Mouse (Mus musculus) CH12F3 (cell line): ENCODE measurements around the gene Adamtsl2.

Experiments
- in situ Hi-C: fragments of 300-500 bp; cut with MboI; formaldehyde crosslinking; loops from 2 replicates; pipeline ENCODE4 v1.14.3; 2020; ENCODE audit warnings: low sequenced_read_pairs

Adamtsl2 gene

DNA sequence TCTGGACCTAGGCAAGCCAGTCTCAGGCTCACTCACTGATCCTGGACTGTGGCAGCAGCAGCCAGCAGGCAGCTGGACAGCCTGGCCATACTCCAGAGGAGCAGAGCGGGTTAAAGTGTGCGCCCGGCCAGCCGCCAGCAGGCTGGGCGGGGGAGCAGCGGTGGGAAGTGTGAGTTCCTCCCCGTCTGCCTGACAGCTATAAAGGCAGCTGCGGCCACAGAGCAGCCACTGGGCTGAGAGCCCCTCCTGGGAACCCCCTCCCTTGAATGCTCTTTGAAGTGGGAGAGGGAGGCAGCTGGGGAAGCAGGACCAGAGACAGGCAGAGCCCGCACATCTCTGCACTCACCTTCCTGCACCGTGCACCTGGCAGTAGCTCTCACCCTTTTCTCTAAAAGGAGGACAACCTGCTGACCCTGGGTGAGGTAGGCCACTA lies at the start of gene Adamtsl2:
Gene Adamtsl2, plus strand, starts transcription at position 228 of the 433 bp plus-strand sequence.
- in situ Hi-C loops = loop anchor here (5.0 kb wide), 1 partner anchor 153 kb away; no protein-coding TSS in a partner anchor

DNA sequence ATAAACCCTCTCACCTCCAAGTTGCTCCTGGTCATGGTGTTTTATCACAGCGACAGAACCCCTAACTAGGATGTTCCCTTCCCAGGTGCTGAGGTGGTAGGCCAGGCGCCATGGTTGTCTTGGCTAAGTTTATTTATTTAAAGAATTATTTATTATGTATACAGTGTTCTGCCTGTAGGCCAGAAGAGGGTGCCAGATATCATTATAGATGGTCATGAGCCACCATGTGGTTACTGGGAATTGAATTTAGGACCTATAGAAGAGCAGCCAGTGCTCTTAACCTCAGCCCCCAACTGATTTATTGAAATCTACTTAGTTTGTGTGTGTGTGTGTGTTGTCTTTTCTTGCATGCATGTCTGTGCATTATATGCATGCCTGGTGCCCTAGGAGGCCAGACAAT lies 46.8 kb upstream of the Adamtsl2 start:
- in situ Hi-C loops = loop anchor here (10.0 kb wide), 1 partner anchor 388 kb away; no protein-coding TSS in a partner anchor

DNA sequence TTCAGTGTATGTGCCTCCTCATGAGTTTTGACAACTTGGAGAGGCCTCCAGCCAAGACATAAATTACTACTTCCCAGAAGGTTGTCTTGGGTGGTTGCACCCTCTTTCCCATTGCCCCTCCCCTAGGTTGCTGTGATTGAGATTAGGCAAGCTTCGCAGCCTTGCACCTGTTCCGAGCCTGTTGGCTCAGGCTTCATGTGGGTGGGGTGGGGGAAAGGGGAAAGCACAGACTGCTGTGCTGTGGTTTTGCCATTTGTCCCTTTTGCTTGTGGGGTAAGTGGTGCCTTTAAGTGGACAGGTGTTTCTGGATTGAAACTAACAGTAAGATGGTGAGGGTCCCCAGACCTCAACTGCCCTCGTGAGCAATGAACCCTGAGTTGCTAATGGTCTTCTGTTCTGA lies 43.2 kb upstream of the Adamtsl2 start:
- in situ Hi-C loops = loop anchor here (10.0 kb wide), 1 partner anchor 391 kb away; no protein-coding TSS in a partner anchor

DNA sequence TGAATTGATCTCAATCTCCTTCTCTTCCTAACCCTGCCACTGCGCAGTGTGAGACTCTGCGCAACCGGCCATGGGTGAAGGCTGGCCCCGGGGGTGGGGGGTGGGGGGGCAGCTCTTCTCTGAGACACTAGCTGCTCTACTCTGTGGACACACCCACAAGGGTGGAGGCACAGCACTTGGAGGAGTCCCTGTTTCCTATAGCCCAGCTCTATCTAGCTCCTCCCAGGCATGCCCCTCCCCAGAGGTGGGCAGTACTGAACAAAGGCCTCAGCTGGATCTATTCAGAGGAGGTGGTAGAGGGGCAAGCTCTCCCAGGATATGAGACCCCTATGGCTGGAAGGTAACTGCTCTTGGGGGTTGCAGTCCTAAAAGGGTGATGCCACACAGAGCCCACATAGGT lies 42.2 kb upstream of the Adamtsl2 start:
- in situ Hi-C loops = loop anchor here (10.0 kb wide), 1 partner anchor 392 kb away; no protein-coding TSS in a partner anchor

DNA sequence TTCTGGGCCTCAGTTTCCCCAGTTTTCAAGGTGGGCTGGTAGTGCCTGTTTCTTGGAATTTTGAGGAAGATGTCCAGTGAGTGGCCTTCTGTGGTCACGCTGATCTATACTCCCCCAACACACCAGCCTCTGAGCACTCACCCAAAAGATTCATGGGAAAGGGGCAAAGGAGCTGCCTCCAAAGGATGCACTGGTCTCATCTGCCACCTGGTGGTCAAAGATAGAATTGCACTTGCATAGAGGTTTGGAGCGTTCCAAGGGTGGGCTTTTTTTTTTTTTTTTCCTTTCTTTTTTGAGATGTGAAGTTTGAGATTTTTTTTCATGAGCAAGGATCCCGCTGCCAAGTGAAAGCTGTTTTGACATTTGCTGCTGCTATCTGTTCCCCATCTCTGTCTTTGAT lies 40.6 kb upstream of the Adamtsl2 start:
- in situ Hi-C loops = loop anchor here (10.0 kb wide), 1 partner anchor 394 kb away; no protein-coding TSS in a partner anchor

DNA sequence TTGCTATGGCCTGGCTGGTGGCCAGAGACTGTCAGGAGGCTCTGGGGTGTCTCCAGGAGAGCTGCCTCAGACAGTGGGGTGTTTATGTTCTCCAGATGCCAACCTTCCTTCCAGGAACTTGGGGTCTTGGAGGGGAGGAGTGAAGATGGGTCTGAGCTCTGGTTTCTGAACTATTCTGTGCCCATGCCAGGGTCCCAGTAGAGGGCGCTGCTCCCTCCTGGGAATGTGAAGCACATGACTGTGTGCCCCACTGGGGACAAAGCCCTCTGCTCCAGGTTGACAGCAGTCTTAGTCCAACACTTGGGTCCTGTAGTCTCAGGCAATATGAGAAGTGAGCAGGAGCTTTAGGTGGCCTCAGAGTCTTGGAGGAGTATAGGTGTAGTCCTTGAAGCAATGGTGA lies 39.9 kb upstream of the Adamtsl2 start:
- in situ Hi-C loops = loop anchor here (10.0 kb wide), 1 partner anchor 394 kb away; no protein-coding TSS in a partner anchor

DNA sequence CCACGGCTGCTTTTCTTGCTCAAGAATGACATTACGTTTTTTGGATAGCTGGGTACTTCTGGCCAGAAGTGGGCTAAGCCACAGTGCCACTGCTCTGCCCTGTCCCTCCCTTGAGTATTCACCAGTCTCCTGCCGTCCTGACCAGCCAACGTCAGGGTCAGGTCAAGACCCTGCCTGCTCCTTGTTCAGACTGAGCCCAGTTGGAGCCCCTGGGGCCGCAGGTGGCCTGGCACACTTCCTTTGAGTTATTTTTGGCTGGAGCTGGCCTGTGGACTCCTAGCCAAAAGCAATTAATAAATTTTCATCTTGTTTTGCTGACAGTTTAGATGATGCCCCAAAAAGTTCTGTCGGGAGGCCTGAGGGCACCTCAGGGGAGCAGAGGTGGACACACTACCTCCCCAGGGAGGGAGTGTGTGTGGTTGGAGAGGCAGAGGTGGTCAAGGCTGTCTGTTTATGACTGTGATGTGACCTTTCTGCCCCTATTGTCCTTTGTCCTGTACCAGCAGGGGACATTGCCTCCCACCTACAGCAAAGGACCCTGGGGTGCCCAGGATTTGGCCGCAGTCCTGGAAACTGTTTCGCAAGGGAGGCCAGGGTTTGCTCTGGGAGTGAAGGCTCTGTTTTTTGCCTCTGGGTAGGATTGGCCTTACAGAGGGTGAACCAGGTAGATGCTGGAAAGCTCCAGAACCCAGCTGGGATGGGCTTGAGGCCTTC lies 36.9 kb upstream of the Adamtsl2 start:
- in situ Hi-C loops = no loop called here

DNA sequence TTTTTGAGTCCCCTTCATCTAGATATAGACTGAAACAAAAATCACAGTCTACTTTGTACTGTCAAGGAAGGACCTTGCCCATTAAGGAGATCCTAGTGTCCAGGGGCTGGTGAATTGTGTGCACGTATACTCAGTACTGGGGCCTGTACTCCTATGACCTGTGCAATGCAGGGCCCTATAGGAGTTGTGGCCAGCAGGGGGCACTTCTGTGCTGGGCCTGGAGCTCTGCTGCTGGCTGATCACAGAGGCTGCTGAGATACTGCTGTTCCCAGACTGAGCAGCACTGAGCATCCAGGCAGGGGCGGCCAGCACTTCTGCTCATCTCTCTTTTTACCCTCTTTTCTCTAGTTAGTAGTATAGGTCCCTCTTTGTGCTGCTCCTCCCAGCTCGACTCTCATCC lies 35.7 kb upstream of the Adamtsl2 start:
- in situ Hi-C loops = no loop called here

DNA sequence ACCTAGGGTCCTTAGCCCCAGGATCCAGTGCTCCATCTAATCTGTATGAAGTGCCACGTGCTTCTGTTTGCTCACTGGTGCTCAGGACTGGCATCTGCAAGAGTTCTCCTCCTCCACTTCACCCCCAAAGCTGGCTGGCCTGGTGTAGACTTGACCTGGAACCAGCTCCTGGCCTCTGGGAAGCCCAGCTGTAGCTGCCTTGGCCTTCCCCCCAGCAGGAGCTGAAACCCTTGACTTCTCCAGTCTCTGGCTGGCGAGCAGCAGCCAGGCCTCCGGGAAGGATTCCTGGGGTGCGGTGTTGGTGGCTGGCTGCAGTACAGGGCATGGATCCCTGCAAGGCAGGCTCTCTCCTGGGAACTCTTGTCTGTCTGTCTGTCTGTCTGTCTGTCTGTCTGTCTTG lies 35.0 kb upstream of the Adamtsl2 start:
- in situ Hi-C loops = no loop called here

DNA sequence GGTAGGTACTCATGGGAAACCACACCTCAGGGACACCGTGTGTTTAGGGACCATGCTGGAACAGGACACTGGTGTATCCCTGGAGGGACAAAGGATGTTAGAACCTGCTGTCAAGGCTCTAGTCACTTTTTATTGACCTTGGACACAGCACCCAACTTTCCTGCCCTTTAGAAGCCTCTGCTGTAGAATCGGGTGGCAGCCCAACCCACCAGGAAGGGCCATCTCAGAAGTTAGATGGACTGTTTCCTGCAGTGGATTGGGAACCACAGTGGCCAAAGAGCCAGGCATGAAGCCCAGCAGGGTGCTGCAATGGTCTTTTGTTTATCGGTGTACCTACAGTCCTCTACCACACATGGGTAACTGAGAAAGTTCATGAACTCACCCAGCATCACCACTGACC lies 34.5 kb upstream of the Adamtsl2 start:
- in situ Hi-C loops = no loop called here

DNA sequence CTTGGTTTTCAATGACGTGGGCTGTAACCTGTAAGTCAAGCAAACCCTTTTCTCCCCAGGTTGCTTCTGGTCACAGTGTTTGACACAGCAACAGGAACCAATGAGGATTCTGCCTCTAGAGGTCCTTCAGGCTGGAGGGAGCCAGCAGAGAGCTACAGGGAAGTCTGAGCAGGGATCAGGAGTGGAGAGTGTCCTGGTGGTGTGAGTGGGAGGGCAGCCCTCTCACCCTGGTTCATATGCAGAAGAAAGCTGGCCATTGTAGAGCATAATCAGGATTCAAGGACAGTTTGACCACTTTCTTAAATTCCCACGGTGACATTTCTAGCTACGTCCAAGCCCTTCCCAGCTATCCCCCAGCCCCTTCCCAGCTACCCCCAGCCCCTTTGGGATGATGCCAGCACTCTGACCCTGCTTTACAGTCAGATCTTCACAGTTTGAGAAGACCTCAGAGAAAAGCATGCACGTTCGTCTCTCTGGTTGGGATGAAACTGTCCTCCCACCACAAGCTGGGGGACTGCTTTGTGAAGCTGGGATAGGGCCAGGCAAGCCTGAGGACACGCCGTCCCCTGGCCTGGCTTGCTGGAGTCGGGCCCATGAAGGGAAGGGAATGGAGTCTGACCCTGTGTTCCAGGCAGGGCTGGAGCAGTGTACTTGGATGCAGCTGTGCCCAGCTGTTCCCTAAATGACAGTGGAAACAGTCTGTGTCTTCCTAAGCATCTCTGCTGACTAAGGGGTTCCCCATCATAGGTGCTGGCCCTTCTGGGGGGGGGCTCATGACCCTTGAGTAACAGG lies 33.0 kb upstream of the Adamtsl2 start:
- in situ Hi-C loops = no loop called here

DNA sequence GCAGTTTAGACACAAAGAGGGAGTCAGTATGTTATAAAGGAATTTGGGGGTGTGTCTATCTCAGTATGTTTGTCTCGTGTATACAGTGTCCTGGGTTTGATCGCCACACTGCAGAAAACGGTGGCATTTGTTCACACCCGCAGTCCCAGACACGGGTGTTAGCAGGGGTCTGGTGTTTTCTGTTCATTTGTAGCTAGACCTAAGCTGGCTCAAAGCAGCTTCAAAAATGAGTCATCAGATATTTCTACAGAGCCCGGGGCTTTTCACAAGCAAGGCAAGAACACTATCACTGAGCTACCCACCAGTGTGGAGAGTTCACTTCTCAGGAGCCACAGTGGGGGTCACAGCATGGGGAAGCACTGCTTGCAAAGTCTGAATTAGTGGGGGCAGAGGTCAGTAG lies 29.8 kb upstream of the Adamtsl2 start:
- in situ Hi-C loops = no loop called here

DNA sequence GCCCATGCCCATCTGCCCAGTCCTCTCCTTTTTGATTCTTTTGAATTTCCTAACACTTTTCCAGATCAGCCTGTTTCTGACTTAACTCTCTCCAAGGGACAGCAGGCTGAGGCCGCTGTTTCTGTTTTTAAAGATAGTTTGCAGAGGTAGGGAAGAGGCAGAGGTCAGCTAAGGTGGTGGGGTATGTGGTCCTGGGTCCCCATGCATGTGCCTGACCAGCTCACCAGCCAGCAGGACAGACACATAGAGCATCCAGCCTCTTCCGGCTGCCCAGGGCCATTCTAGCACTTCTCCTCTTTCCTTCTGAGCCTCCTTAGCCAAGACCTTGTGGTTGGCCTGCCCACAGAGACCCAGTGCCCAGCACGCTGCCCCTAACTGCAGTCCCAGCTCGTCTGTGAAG lies 20.9 kb upstream of the Adamtsl2 start:
- in situ Hi-C loops = no loop called here

DNA sequence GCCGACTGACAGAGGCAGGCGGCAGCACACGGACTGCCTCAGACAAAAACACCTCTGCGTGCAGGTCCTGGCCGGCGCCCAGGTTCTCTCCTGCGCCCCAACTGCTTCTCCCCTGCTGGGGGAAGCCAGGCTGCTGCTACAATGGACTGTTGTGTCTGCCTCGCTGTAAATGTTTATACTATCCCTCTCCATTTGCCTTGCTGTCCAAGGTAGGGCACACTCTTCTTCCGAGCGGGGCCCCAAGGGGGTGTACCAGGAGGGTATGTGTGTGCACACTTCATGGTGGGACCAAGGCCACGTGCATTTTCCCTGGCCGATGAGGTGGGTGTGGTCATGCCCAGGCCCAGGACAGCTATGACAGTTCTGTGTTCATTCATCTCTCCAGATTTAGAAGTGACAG lies 20.4 kb upstream of the Adamtsl2 start:
- in situ Hi-C loops = no loop called here

DNA sequence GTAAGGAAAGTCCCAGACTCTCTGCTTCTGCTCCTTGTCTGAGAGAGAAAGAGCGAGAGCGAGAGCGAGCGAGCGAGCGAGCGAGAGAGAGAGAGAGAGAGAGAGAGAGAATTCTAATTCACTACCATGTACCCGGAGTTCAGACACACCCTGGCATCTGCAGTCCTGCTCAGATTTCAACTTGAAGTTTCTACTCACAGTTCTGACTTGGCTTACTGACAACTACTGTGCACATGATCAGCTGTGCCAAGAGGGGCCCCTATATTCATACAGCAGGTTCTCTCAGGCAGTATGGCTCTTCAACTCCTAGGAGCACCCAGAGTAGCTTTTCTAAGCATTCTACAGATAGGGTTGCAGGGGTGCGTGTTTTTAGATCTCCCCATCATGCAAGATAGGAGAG lies 20.0 kb upstream of the Adamtsl2 start:
- in situ Hi-C loops = no loop called here

DNA sequence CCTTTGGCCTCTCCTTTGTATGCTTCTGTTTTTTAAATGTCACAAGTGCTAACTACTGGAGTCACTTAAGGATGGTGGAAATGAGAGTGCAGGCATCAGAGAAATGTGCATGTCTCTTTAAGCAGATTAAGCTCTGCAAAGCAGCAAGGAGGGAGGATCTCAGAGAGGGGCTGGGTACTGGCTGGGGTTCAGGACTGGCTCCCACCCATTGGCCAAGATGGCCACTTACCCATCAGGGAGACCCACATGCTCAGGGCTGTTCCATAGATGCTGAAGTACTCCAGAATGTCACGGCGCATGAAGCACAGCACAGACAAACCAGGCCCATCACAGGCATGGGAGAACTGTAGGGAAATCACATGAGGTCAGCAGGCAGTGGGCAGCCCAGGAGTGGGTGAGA lies 12.1 kb upstream of the Adamtsl2 start:
- in situ Hi-C loops = no loop called here

DNA sequence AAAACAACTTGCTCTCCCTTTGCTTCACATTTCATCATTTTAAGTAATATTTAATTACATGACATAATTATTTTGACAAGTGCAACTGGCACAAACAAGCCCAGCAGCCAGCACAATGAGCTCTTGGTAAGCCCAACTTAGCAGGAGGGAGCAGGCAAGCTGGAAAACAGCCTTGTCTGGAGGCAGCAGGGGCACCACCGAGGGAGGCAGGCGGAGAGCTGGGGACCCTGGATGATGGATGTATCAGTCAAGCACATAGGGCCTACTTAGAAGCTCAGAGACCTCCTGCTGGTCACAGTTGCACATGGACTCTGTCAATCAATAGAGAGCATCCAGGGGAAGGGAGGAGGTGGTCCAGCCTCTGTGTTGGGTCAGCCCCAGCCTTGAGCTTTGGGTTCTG lies 11.2 kb upstream of the Adamtsl2 start:
- in situ Hi-C loops = no loop called here

DNA sequence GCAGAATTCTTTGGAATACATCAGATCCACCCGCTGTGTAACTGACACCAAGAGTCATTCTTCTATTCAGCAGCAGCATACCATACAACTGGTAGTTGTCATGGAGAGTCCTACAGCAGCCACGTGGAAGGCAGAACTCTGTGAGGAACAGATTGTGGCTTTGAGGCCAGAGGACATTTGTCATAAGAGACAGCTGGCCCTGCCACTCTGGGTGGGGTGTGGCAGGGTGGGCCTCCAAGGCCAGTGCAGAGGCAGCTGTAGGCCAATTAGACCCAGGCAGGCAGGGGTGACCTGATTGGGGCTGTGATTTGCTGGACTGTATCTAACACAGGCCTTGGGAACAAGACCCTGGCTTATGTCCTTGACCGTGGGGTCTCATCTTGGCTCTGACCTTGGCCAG lies 9.5 kb upstream of the Adamtsl2 start:
- in situ Hi-C loops = no loop called here

DNA sequence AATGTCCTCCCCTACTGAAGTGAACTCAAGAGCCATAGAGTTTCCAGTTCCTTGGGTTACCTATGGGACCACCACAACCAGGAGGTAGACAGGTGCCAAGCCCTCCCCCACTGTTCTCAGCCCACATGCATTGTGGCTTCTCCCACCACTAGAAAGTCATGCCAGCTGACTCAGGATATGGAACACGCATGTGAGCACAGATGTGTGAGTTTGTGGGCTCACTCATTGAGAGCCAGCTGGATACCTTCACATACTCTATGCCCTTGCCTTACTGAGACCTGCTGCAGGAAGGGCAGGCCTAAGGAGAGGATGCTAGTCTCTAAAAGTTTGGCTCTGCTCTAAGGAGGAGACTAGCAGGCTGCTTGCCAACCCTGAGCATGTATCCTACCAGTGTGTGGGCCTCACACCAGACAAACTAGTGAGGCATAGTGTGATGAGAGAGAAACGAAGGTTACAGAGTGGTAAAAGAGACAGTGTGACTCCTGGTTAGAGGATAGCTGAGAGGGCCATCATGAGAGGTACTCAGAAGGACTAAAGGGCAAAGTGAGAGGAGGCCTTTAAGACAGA lies 8.8 kb upstream of the Adamtsl2 start:
- in situ Hi-C loops = no loop called here

DNA sequence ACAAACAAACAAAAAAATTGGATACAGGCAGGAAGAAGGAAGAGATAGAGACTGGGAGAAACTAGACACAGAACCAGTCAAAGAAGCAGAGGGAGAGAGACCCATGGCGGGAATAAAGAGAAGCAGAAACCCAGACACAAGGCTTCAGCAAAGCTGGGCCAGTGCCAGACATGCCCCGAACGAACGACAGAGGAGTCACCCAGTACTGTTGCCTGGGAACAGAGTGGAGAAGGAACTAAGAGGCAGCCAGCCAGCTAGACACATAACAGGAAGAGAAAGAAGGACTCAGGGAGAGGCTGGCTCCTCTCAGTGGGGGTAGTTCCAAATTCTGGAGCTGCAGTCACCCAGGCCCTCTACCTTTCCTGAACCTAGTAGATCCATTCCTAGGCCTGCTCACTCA lies 8.0 kb upstream of the Adamtsl2 start:
- in situ Hi-C loops = no loop called here

DNA sequence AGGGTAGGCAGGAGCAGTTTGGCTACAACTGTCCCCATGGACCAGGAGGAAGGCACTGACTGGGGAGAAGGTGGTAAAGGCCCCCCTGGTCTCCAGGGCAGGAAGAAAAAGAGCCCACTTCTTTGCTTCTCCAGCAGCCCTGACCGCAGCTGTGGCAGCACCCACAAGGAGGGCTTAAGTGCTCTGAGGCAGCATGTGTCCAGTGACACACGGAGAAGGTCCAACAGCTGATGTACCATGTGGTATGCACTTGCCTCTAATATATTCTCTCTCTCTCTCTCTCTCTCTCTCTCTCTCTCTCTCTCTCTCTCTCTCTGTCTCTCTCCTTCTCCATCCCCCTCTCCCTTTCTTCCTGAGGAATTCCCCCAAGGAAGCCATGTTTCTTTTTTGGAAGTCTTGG lies 7.2 kb upstream of the Adamtsl2 start, which contains the start of gene Mymk:
Gene Mymk, minus strand, starts transcription at position 202 of the 400 bp plus-strand sequence.
- in situ Hi-C loops = no loop called here

DNA sequence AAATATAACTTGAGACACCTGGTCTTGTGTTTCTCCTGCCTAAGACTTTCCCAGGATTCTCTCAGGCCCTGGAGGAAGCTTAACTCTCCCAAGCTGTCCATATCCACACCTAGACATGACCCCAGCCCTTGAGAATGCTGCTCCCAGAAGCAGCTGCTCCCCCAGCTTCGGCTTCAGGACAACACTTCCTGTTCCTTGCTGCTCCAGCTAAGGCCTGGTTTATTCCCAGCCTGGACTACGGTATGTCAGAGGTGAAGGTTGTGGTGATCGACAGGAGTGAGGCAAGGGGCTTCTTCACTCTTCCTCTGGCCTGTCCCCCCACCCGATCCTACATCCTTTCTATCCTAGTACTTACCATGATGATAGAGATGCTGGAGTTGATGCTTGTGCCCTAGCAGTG lies 5.8 kb upstream of the Adamtsl2 start:
- in situ Hi-C loops = no loop called here
